Mouse (Mus musculus) cerebellum, adult (tissue): ENCODE results near the gene Gm48552.

ENCODE experiments used
- ATAC-seq: cut with Nextera tagmentation; 2 replicates; pipeline ENCODE4 v1.9.2; 2017; ENCODE audit warnings: mild to moderate bottlenecking, moderate library complexity, mixed read lengths; ENCODE audit not compliant: insufficient number of reproducible peaks, low FRiP score, low TSS enrichment

Gm48552 gene

GRCm38 (mm10) chr10:81403511-81403910 is 14.7 kb downstream of the Gm48552 start:
- no peak for ATAC-seq

- no peak for ATAC-seq
Observed at GRCm38 (mm10) chr10:81404082-81404481, 15.3 kb downstream of the Gm48552 start.

- no peak for ATAC-seq
Observed at GRCm38 (mm10) chr10:81404720-81405119, 15.9 kb downstream of the Gm48552 start.

GRCm38 (mm10) chr10:81405588-81406201 is 16.9 kb downstream of the Gm48552 start:
- no peak for ATAC-seq

GRCm38 (mm10) chr10:81406504-81407440 is 18.0 kb downstream of the Gm48552 start:
- ATAC-seq: no peak

- peak; percentile 9; the same call in 1 of the 2 replicates for ATAC-seq
Observed at GRCm38 (mm10) chr10:81407539-81408423, 19.0 kb downstream of the Gm48552 start.

- ATAC-seq: no peak
Observed at GRCm38 (mm10) chr10:81408424-81408729, 19.6 kb downstream of the Gm48552 start.

- ATAC-seq: no peak
Observed at GRCm38 (mm10) chr10:81408871-81409291, 20.1 kb downstream of the Gm48552 start.

- ATAC-seq: no peak
Observed at GRCm38 (mm10) chr10:81409330-81409729, 20.5 kb downstream of the Gm48552 start.

- no peak for ATAC-seq
Observed at GRCm38 (mm10) chr10:81410350-81410749, 21.5 kb downstream of the Gm48552 start.

- ATAC-seq: no peak
Observed at GRCm38 (mm10) chr10:81410981-81411380, 22.2 kb downstream of the Gm48552 start.

GRCm38 (mm10) chr10:81411471-81412400 is 22.9 kb downstream of the Gm48552 start:
- peak; percentile 7; the same call in 1 of the 2 replicates for ATAC-seq

- no peak for ATAC-seq
Observed at GRCm38 (mm10) chr10:81412586-81413309, 23.9 kb downstream of the Gm48552 start.

GRCm38 (mm10) chr10:81413310-81414261 is 24.8 kb downstream of the Gm48552 start:
- no peak for ATAC-seq

- no peak for ATAC-seq
Observed at GRCm38 (mm10) chr10:81414682-81415081, 25.9 kb downstream of the Gm48552 start.

- no peak for ATAC-seq
Observed at GRCm38 (mm10) chr10:81415146-81415545, 26.3 kb downstream of the Gm48552 start.

GRCm38 (mm10) chr10:81415549-81416310 is 26.9 kb downstream of the Gm48552 start:
- ATAC-seq: no peak
